Mouse (Mus musculus): ENCODE measurements around the gene Fasn. TPM values are rescaled to one million over a fixed set of nuclear protein-coding genes. Genes with fewer than 3 reads are reported as not detected.
A peak's percentile ranks its signal among the peaks of the same experiment; 100 is the strongest.

Gene Fasn
- polyA plus RNA-seq, 1 experiment from 2014 or later, result 11.3 TPM

- no peak for TF ChIP-seq CTCF (IDR thresholded peaks at IDR 0.05; ENCODE audit: low read depth)
- no peak overlapping the region for H3K4me2 ChIP-seq (replicated peaks; ENCODE audit: low read depth)
- H3K4me1 ChIP-seq (replicated peaks; ENCODE audit: control insufficient read depth, insufficient read depth, low read length), result peaks cover 4% of the 10 kb centered on the region; the same call in 1 of the 2 replicates
- WGBS, result 61% methylated on average over 4 of the region's 4 CpGs
- H3K36me3 ChIP-seq (ENCODE audit: control insufficient read depth, insufficient read depth), result peaks cover 11% of the 10 kb centered on the region; the same call in 1 of the 2 replicates
- H3K27me3 ChIP-seq (replicated peaks; ENCODE audit: control insufficient read depth, insufficient read depth, low read length), result no peaks in the 10 kb centered on the region
- ATAC-seq, result no peak
- H3K9me3 ChIP-seq (ENCODE audit: control insufficient read depth), result no peaks in the 10 kb centered on the region
- no peak overlapping the region for H3K27ac ChIP-seq (ENCODE audit: low read depth, low read length)
- H3K9ac ChIP-seq (ENCODE audit: low read depth, low read length), result no peak overlapping the region
- no peak overlapping the region for H3K4me3 ChIP-seq (ENCODE audit: low read depth, low read length)
These were observed 29.4 kb upstream of the Fasn start for GRCm38 (mm10) chr11:120853788-120854187.

- 93% methylated on average over 4 of the region's 4 CpGs for WGBS
These were observed 28.8 kb upstream of the Fasn start for GRCm38 (mm10) chr11:120853158-120853557.

GRCm38 (mm10) chr11:120852083-120852935 lies 28.0 kb upstream of the Fasn start:
- Histone ChIP-seq H3K27me3 (replicated peaks; ENCODE audit: control insufficient read depth, insufficient read depth, low read length) (no peaks in the 10 kb centered on the region), H3K4me1 (replicated peaks; ENCODE audit: control insufficient read depth, insufficient read depth, low read length) (peaks cover 4% of the 10 kb centered on the region; the same call in 1 of the 2 replicates), H3K4me2 (replicated peaks; ENCODE audit: low read depth) (no peak overlapping the region), H3K4me3 (ENCODE audit: low read depth, low read length) (no peak overlapping the region), H3K9me3 (ENCODE audit: control insufficient read depth) (no peaks in the 10 kb centered on the region), H3K9ac (ENCODE audit: low read depth, low read length) (no peak overlapping the region), H3K27ac (ENCODE audit: low read depth, low read length) (no peak overlapping the region), H3K36me3 (ENCODE audit: control insufficient read depth, insufficient read depth) (no peaks in the 10 kb centered on the region; the same call in 1 of the 2 replicates)
- no peak for ATAC-seq
- TF ChIP-seq CTCF (IDR thresholded peaks at IDR 0.05; ENCODE audit: low read depth), result no peak
- WGBS, result 55% methylated on average over 11 of the region's 11 CpGs

More at GRCm38 (mm10) chr11:120853158-120853557, 28.8 kb upstream of the Fasn start:
- H3K27me3 ChIP-seq (replicated peaks; ENCODE audit: control insufficient read depth, insufficient read depth, low read length), result no peaks in the 10 kb centered on the region
- H3K4me1 ChIP-seq (replicated peaks; ENCODE audit: control insufficient read depth, insufficient read depth, low read length), result peaks cover 4% of the 10 kb centered on the region; the same call in 1 of the 2 replicates
- no peak for TF ChIP-seq CTCF (IDR thresholded peaks at IDR 0.05; ENCODE audit: low read depth)
- no peak overlapping the region for H3K4me2 ChIP-seq (replicated peaks; ENCODE audit: low read depth)
- no peaks in the 10 kb centered on the region for H3K9me3 ChIP-seq (ENCODE audit: control insufficient read depth)
- H3K4me3 ChIP-seq (ENCODE audit: low read depth, low read length), result no peak overlapping the region
- no peak overlapping the region for H3K9ac ChIP-seq (ENCODE audit: low read depth, low read length)
- no peak for ATAC-seq
- H3K36me3 ChIP-seq (ENCODE audit: control insufficient read depth, insufficient read depth), result peaks cover 4% of the 10 kb centered on the region; the same call in 1 of the 2 replicates
- H3K27ac ChIP-seq (ENCODE audit: low read depth, low read length), result no peak overlapping the region

GRCm38 (mm10) chr11:120851582-120851981 lies 27.2 kb upstream of the Fasn start:
- Histone ChIP-seq H3K36me3 (ENCODE audit: control insufficient read depth, insufficient read depth) (no peaks in the 10 kb centered on the region; the same call in 1 of the 2 replicates), H3K4me2 (replicated peaks; ENCODE audit: low read depth) (no peak overlapping the region), H3K27me3 (replicated peaks; ENCODE audit: control insufficient read depth, insufficient read depth, low read length) (no peaks in the 10 kb centered on the region), H3K4me3 (ENCODE audit: low read depth, low read length) (no peak overlapping the region), H3K4me1 (replicated peaks; ENCODE audit: control insufficient read depth, insufficient read depth, low read length) (peaks cover 4% of the 10 kb centered on the region; the same call in 1 of the 2 replicates), H3K27ac (ENCODE audit: low read depth, low read length) (no peak overlapping the region), H3K9ac (ENCODE audit: low read depth, low read length) (no peak overlapping the region), H3K9me3 (ENCODE audit: control insufficient read depth) (no peaks in the 10 kb centered on the region)
- 44% methylated on average over 2 of the region's 2 CpGs for WGBS
- TF ChIP-seq CTCF (IDR thresholded peaks at IDR 0.05; ENCODE audit: low read depth), result no peak
- ATAC-seq, result no peak

GRCm38 (mm10) chr11:120851132-120851531 lies 26.8 kb upstream of the Fasn start:
- H3K9ac ChIP-seq (ENCODE audit: low read depth, low read length), result no peak overlapping the region
- H3K4me3 ChIP-seq (ENCODE audit: low read depth, low read length), result no peak overlapping the region
- TF ChIP-seq CTCF (IDR thresholded peaks at IDR 0.05; ENCODE audit: low read depth), result no peak
- ATAC-seq, result 0 out of 2 replicates have a peak, but pooled peaks have one; percentile 32
- no peaks in the 10 kb centered on the region for H3K9me3 ChIP-seq (ENCODE audit: control insufficient read depth)
- 67% methylated on average over 1 of the region's 1 CpGs for WGBS
- H3K4me1 ChIP-seq (replicated peaks; ENCODE audit: control insufficient read depth, insufficient read depth, low read length), result peaks cover 4% of the 10 kb centered on the region; the same call in 1 of the 2 replicates
- H3K27me3 ChIP-seq (replicated peaks; ENCODE audit: control insufficient read depth, insufficient read depth, low read length), result no peaks in the 10 kb centered on the region
- no peak overlapping the region; the same call in 1 of the 2 replicates for H3K27ac ChIP-seq (ENCODE audit: low read depth, low read length)
- H3K4me2 ChIP-seq (replicated peaks; ENCODE audit: low read depth), result no peak overlapping the region
- H3K36me3 ChIP-seq (ENCODE audit: control insufficient read depth, insufficient read depth), result no peaks in the 10 kb centered on the region; the same call in 1 of the 2 replicates

GRCm38 (mm10) chr11:120850331-120851030 lies 26.1 kb upstream of the Fasn start:
- H3K27ac ChIP-seq (ENCODE audit: low read depth, low read length), result no peak overlapping the region
- no peaks in the 10 kb centered on the region for H3K27me3 ChIP-seq (replicated peaks; ENCODE audit: control insufficient read depth, insufficient read depth, low read length)
- no peak for TF ChIP-seq CTCF (IDR thresholded peaks at IDR 0.05; ENCODE audit: low read depth)
- H3K4me1 ChIP-seq (replicated peaks; ENCODE audit: control insufficient read depth, insufficient read depth, low read length), result peaks cover 4% of the 10 kb centered on the region; the same call in 1 of the 2 replicates
- no peak overlapping the region for H3K4me3 ChIP-seq (ENCODE audit: low read depth, low read length)
- H3K4me2 ChIP-seq (replicated peaks; ENCODE audit: low read depth), result no peak overlapping the region
- no peaks in the 10 kb centered on the region; the same call in 1 of the 2 replicates for H3K36me3 ChIP-seq (ENCODE audit: control insufficient read depth, insufficient read depth)
- H3K9me3 ChIP-seq (ENCODE audit: control insufficient read depth), result no peaks in the 10 kb centered on the region
- WGBS, result 56% methylated on average over 2 of the region's 2 CpGs
- no peak overlapping the region for H3K9ac ChIP-seq (ENCODE audit: low read depth, low read length)
- ATAC-seq, result peak; percentile 74
